Mouse (Mus musculus): ENCODE measurements at regions not wholly inside any gene's neighbourhood (a gene's known extent, or its start where the extent isn't known, plus 50 kb on each side); places are given as distances from the start of the nearest gene placed in this dataset.

- H3K27ac ChIP-seq, result no peak overlapping the region
- no peak overlapping the region for H3K9ac ChIP-seq
- 51% methylated on average over 1 of the region's 1 CpGs for WGBS
- no peaks in the 10 kb centered on the region for H3K9me3 ChIP-seq (replicated peaks)
- no peaks in the 10 kb centered on the region for H3K27me3 ChIP-seq
- no peak overlapping the region for H3K4me3 ChIP-seq
- no peak for ATAC-seq (ENCODE audit: low FRiP score)
- H3K4me2 ChIP-seq (replicated peaks), result no peak overlapping the region
- no peaks in the 10 kb centered on the region for H3K4me1 ChIP-seq
- H3K36me3 ChIP-seq, result no peaks in the 10 kb centered on the region
Observed at GRCm38 (mm10) chr12:65502045-65502444, 276.7 kb downstream of the Wdr20rt start.

- 67% methylated on average over 1 of the region's 1 CpGs for WGBS
- no peak for ATAC-seq (ENCODE audit: low FRiP score)
Observed at GRCm38 (mm10) chr12:65513070-65513469, 287.8 kb downstream of the Wdr20rt start.

GRCm38 (mm10) chr12:65534142-65534690 lies 308.9 kb downstream of the Wdr20rt start:
- Histone ChIP-seq H3K4me3 (no peak overlapping the region), H3K9me3 (replicated peaks) (no peaks in the 10 kb centered on the region), H3K36me3 (no peaks in the 10 kb centered on the region), H3K27ac (no peak overlapping the region), H3K4me1 (no peaks in the 10 kb centered on the region), H3K9ac (no peak overlapping the region), H3K4me2 (replicated peaks) (no peak overlapping the region), H3K27me3 (no peaks in the 10 kb centered on the region)
- 64% methylated on average over 3 of the region's 3 CpGs for WGBS
- no peak for ATAC-seq (ENCODE audit: low FRiP score)

More at GRCm38 (mm10) chr12:65513070-65513469, 287.8 kb downstream of the Wdr20rt start:
- no peak overlapping the region for H3K9ac ChIP-seq
- no peaks in the 10 kb centered on the region for H3K27me3 ChIP-seq
- H3K4me2 ChIP-seq (replicated peaks), result no peak overlapping the region
- no peaks in the 10 kb centered on the region for H3K9me3 ChIP-seq (replicated peaks)
- H3K36me3 ChIP-seq, result no peaks in the 10 kb centered on the region
- no peak overlapping the region for H3K27ac ChIP-seq
- no peaks in the 10 kb centered on the region for H3K4me1 ChIP-seq
- no peak overlapping the region for H3K4me3 ChIP-seq

- Histone ChIP-seq H3K4me2 (replicated peaks) (no peak overlapping the region), H3K9me3 (replicated peaks) (no peaks in the 10 kb centered on the region), H3K4me1 (no peaks in the 10 kb centered on the region), H3K4me3 (no peak overlapping the region), H3K27ac (no peak overlapping the region), H3K9ac (no peak overlapping the region), H3K36me3 (no peaks in the 10 kb centered on the region), H3K27me3 (no peaks in the 10 kb centered on the region)
- 89% methylated on average over 4 of the region's 4 CpGs for WGBS
- no peak for ATAC-seq (ENCODE audit: low FRiP score)
Observed at GRCm38 (mm10) chr12:65548301-65548700, 323.0 kb downstream of the Wdr20rt start.

- no peak overlapping the region for H3K9ac ChIP-seq
- H3K4me3 ChIP-seq, result no peak overlapping the region
- H3K4me2 ChIP-seq (replicated peaks), result no peak overlapping the region
- no peaks in the 10 kb centered on the region for H3K9me3 ChIP-seq (replicated peaks)
- no peaks in the 10 kb centered on the region for H3K27me3 ChIP-seq
- no peak for ATAC-seq (ENCODE audit: low FRiP score)
- WGBS, result 73% methylated on average over 3 of the region's 3 CpGs
- no peaks in the 10 kb centered on the region for H3K4me1 ChIP-seq
- no peak overlapping the region for H3K27ac ChIP-seq
- no peaks in the 10 kb centered on the region for H3K36me3 ChIP-seq
Observed at GRCm38 (mm10) chr12:65552230-65552629, 326.9 kb downstream of the Wdr20rt start.

- Histone ChIP-seq H3K9me3 (replicated peaks) (no peaks in the 10 kb centered on the region), H3K36me3 (no peaks in the 10 kb centered on the region), H3K4me3 (no peak overlapping the region), H3K27ac (no peak overlapping the region), H3K4me1 (no peaks in the 10 kb centered on the region), H3K4me2 (replicated peaks) (no peak overlapping the region), H3K27me3 (no peaks in the 10 kb centered on the region), H3K9ac (no peak overlapping the region)
- WGBS, result 87% methylated on average over 6 of the region's 6 CpGs
- no peak for ATAC-seq (ENCODE audit: low FRiP score)
Observed at GRCm38 (mm10) chr12:65559036-65559435, 333.7 kb downstream of the Wdr20rt start.

- 68% methylated on average over 3 of the region's 3 CpGs for WGBS
- Histone ChIP-seq H3K36me3 (no peaks in the 10 kb centered on the region), H3K27ac (no peak overlapping the region), H3K4me3 (no peak overlapping the region), H3K9me3 (replicated peaks) (no peaks in the 10 kb centered on the region), H3K4me1 (no peaks in the 10 kb centered on the region), H3K4me2 (replicated peaks) (no peak overlapping the region), H3K27me3 (no peaks in the 10 kb centered on the region), H3K9ac (no peak overlapping the region)
- ATAC-seq (ENCODE audit: low FRiP score), result no peak
Observed at GRCm38 (mm10) chr12:65559809-65560208, 334.5 kb downstream of the Wdr20rt start.

GRCm38 (mm10) chr12:65571633-65572032 lies 346.3 kb downstream of the Wdr20rt start:
- ATAC-seq (ENCODE audit: low FRiP score), result no peak
- WGBS, result 93% methylated on average over 1 of the region's 1 CpGs
- Histone ChIP-seq H3K9me3 (replicated peaks) (no peaks in the 10 kb centered on the region), H3K27me3 (no peaks in the 10 kb centered on the region), H3K27ac (no peak overlapping the region), H3K4me2 (replicated peaks) (no peak overlapping the region), H3K36me3 (no peaks in the 10 kb centered on the region), H3K4me3 (no peak overlapping the region), H3K9ac (no peak overlapping the region), H3K4me1 (no peaks in the 10 kb centered on the region)

GRCm38 (mm10) chr12:65593559-65593958 lies 368.2 kb downstream of the Wdr20rt start:
- no peak overlapping the region for H3K9ac ChIP-seq
- H3K27me3 ChIP-seq, result no peaks in the 10 kb centered on the region
- ATAC-seq (ENCODE audit: low FRiP score), result no peak
- H3K4me3 ChIP-seq, result no peak overlapping the region
- no peak overlapping the region for H3K27ac ChIP-seq
- H3K36me3 ChIP-seq, result no peaks in the 10 kb centered on the region
- 37% methylated on average over 1 of the region's 1 CpGs for WGBS
- no peak overlapping the region for H3K4me2 ChIP-seq (replicated peaks)
- no peaks in the 10 kb centered on the region for H3K9me3 ChIP-seq (replicated peaks)
- H3K4me1 ChIP-seq, result no peaks in the 10 kb centered on the region

- 72% methylated on average over 3 of the region's 3 CpGs for WGBS
- Histone ChIP-seq H3K4me2 (replicated peaks) (no peak overlapping the region), H3K4me3 (no peak overlapping the region), H3K4me1 (no peaks in the 10 kb centered on the region), H3K36me3 (no peaks in the 10 kb centered on the region), H3K27me3 (no peaks in the 10 kb centered on the region), H3K27ac (no peak overlapping the region), H3K9me3 (replicated peaks) (no peaks in the 10 kb centered on the region), H3K9ac (no peak overlapping the region)
- ATAC-seq (ENCODE audit: low FRiP score), result no peak
Observed at GRCm38 (mm10) chr12:65594075-65594474, 368.8 kb downstream of the Wdr20rt start.

- H3K27ac ChIP-seq, result no peak overlapping the region
- no peaks in the 10 kb centered on the region for H3K9me3 ChIP-seq (replicated peaks)
- no peaks in the 10 kb centered on the region for H3K36me3 ChIP-seq
- H3K4me2 ChIP-seq (replicated peaks), result no peak overlapping the region
- 97% methylated on average over 1 of the region's 1 CpGs for WGBS
- no peak overlapping the region for H3K4me3 ChIP-seq
- H3K4me1 ChIP-seq, result no peaks in the 10 kb centered on the region
- no peaks in the 10 kb centered on the region for H3K27me3 ChIP-seq
- ATAC-seq (ENCODE audit: low FRiP score), result no peak
- no peak overlapping the region for H3K9ac ChIP-seq
Observed at GRCm38 (mm10) chr12:65644232-65644631, 418.9 kb downstream of the Wdr20rt start.

GRCm38 (mm10) chr12:65656772-65657171 lies 431.5 kb downstream of the Wdr20rt start:
- Histone ChIP-seq H3K27me3 (no peaks in the 10 kb centered on the region), H3K4me1 (no peaks in the 10 kb centered on the region), H3K4me3 (no peak overlapping the region), H3K27ac (no peak overlapping the region), H3K9me3 (replicated peaks) (no peaks in the 10 kb centered on the region), H3K9ac (no peak overlapping the region), H3K4me2 (replicated peaks) (no peak overlapping the region), H3K36me3 (no peaks in the 10 kb centered on the region)
- no peak for ATAC-seq (ENCODE audit: low FRiP score)
- WGBS, result 100% methylated on average over 1 of the region's 1 CpGs

GRCm38 (mm10) chr12:65671673-65672072 lies 446.4 kb downstream of the Wdr20rt start:
- no peak for ATAC-seq (ENCODE audit: low FRiP score)
- Histone ChIP-seq H3K4me3 (no peak overlapping the region), H3K9ac (no peak overlapping the region), H3K4me2 (replicated peaks) (no peak overlapping the region), H3K9me3 (replicated peaks) (no peaks in the 10 kb centered on the region), H3K27ac (no peak overlapping the region), H3K4me1 (no peaks in the 10 kb centered on the region), H3K36me3 (no peaks in the 10 kb centered on the region), H3K27me3 (no peaks in the 10 kb centered on the region)
- 74% methylated on average over 1 of the region's 1 CpGs for WGBS
